Mouse (Mus musculus) left cerebral cortex, postnatal 36 days (tissue): Measurements from ENCODE around the gene Vmn2r61. TPM values are rescaled to one million over a fixed set of nuclear protein-coding genes. Genes with fewer than 3 reads are reported as not detected.

Source experiments
- DNase-seq, 2 experiments: peaks; one replicate each; pipeline ENCODE4 v3.0.0; 2021 to 2022; ENCODE audit warnings: low spot score in 2 of 2, mixed read lengths in 1 of 2
- intact Hi-C: fragments of 180-260 bp; cut with DNase I; formaldehyde crosslinking; loops from one replicate; pipeline ENCODE4 v1.15.1; 2025
- total RNA-seq, 2 experiments: library from RNA; stranded (reverse); gene quantifications; 2 replicates each; pipeline ENCODE4 v1.2.3; 2021

Gene Vmn2r61
- total RNA-seq, result not detected

DNA sequence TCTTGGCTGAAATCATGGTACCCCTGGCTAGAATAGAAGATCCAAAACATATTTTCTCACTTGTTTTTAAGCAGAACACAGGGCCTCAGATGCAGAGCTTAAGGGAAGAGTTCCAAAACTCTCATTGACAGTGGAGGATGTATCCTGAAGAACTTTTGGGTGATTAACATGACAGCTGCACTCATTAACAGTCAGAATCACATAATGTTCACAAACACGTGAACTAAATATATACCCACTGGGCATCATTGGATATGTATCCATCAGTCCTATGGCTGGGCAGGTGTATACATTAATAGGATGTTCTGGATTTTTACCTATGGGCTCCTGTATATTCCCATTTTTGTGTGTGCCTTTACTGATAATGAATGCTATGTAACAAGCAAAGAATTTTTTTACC is at the start of gene Vmn2r61:
Gene Vmn2r61, plus strand, starts transcription at position 301 of the 400 bp plus-strand sequence.
- no peak for DNase-seq
- intact Hi-C loops, result no loop called here

Other genes starting within 250 kb of the Vmn2r61 start
- gene Vmn2r59, start 201.0 kb upstream of the Vmn2r61 start, total RNA-seq, result not detected
- under 1 TPM; 0.05 to 0.07 TPM for gene Vmn2r60, start 152.3 kb upstream of the Vmn2r61 start, total RNA-seq
- gene 4933421I07Rik, start 188.1 kb downstream of the Vmn2r61 start, total RNA-seq, result not detected
- gene Zfp141, start 245.7 kb downstream of the Vmn2r61 start, total RNA-seq, result 10 to 100 TPM; 17.4 to 20.0 TPM